Mouse (Mus musculus) cerebellum, adult 9-10 months (tissue): ENCODE measurements around the gene Gm21981.
A peak's percentile ranks its signal among the peaks of the same experiment; 100 is the strongest.

Source experiments
- DNase-seq: peaks from one replicate; pipeline ENCODE4 v3.0.0; 2022

Gm21981 gene

DNA sequence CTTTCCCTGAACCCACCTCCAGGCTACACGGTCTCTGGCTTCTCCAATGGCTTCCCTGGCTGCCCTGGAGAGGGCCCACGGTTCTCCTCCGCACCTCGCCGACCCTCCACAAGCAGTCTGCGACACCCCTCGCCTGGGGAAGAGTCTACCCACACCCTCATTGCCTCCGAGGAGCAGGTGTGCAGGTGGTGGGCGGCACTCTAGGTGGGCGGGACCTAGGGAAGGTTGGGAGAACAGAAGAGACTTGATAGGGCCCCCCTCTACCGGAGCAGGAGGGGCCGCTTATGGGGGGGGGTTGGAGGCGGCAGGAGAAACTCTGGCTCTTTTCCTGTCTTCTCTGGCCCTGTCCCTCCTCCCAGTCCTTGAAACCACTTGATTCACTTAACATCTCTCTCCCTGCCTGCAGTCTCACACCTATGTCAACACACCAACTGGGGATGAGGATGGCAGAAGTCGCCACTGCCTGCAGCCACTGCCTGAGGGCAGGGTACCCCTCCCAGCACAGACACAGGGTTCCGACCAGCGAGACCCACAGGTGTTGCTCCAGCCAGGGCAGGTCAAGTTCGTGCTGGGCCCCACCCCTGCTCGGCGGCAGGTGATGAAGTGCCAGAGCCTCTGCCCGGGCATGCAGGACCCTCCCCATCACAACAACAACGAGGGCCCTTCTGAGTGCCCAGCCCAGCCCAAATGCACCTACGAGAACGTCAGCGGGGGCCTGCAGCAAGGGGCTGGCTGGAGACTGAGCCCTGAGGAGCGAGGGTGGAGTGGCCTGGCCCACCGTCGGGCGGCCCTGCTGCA is 8.5 kb upstream of the Gm21981 start:
- no peak for DNase-seq

DNA sequence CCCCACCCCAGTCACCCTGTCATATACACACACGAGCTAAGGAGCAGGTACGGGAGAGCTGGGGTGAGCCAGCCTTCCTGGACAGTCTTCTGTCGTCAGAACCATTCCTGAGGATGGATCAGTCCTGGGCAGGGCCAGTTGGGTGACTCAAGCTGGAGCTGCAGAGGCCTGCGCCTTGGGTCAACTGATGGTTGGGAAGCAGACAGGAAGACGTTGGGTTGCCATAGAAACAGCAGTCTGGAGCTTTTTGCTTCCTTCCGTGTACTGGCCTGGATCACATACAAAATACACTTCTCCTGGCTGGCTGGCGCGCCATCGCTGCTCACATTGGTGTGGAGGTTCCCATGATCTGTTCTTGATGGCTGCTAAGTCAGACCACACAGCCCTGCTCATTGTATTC is 7.5 kb upstream of the Gm21981 start:
- no peak for DNase-seq

DNA sequence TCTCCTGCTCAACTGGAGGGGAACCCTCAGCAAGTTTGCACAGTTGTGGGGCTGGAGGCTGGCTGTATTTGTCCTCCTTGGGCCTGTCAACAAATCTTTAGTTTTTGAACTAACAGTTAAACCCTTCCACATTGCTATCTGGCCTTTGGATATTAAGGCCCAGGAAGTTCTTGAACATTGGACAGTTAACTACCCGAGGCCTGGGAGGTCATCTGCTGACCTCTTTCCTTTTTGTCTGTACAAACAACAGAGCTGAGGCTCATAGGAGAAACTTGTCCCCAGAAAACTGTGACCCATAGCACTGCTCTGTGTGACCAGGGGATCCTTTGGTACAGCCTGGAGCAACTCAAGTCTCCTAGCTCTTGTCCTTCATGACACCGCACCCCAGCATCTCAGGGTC is 4.8 kb upstream of the Gm21981 start:
- no peak for DNase-seq

DNA sequence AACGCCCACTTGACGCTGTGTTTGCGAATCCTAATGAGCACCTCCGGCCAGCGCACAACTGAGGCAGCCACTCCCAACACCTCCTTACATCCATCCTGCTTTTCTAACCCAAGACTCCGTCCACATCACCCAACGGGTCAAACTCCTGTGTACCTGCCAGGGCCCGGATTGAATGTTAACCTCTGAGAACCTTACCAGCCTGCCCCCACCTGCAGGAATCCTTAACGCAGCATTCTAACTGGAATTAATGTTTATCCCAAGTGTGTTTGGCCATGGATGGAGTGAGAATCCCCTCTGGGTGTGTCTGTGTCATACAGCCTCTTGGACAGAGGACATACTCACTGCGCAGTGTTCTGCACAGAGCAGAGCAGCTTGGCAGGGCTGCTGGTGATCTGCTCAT is 3.9 kb upstream of the Gm21981 start:
- no peak for DNase-seq

DNA sequence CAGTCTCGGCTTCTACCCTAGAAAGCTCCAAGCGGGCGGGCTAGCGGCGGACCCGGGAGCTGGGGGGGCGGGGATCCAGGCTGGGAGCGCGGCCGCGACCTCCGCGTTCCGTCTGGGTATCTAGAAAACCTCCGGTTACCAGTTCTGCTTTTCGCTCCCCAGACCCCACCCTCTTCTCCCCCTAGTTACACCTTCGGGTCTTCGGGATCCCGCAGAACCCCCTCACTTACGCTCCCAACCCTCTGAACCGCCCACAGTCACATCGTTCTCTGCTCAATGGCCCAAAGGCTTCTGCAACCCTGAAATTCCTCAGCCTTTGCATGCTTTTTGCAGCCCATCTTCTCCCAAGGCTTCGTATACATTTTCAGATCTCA is 1.1 kb upstream of the Gm21981 start:
- no peak for DNase-seq

DNA sequence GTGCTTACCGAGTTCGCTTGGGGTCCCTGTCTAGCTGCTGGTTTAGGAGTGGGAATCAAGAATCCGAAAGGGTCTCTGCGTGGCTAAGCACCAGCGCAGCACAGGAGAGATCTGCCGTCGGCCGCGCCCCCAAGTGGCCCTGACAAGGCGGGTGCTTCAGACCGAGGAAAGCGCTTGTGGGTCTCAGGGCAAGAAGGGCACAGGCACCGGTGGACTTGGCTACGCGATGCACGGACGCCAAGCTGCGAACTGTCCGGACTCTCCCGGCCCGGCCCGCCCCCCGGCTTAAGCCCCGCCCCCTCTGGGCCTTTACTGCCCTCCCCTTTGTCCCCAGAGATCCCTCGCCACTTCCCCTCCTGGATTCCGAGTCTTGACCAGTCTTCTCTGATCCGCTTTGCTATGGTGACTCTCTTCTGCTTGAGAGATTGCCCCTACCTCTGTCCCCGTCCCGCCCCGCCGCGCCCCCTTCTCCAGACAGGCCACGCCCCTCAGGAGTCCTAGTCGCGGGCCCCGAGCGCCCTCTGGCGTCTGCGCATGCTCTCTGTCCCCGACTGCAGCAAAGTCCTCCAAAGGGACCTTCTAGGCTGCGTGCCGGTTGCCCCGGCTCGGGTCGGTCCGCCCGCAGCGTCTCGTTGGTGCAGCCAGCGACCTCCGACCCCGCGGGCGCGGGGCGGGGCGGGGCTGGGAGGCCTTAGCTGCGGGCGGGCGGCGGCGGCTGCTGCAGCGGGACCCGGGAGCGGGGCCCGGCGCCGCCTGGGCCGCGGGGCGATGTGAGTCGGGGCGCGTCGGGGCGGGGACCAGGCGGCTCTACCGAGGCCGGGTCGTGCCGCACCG is 465 bp upstream of the Gm21981 start, which contains the start of gene Prickle4:
Gene Prickle4, minus strand, starts transcription at position 234 of the 834 bp plus-strand sequence.
- DNase-seq, result peak; percentile 97

DNA sequence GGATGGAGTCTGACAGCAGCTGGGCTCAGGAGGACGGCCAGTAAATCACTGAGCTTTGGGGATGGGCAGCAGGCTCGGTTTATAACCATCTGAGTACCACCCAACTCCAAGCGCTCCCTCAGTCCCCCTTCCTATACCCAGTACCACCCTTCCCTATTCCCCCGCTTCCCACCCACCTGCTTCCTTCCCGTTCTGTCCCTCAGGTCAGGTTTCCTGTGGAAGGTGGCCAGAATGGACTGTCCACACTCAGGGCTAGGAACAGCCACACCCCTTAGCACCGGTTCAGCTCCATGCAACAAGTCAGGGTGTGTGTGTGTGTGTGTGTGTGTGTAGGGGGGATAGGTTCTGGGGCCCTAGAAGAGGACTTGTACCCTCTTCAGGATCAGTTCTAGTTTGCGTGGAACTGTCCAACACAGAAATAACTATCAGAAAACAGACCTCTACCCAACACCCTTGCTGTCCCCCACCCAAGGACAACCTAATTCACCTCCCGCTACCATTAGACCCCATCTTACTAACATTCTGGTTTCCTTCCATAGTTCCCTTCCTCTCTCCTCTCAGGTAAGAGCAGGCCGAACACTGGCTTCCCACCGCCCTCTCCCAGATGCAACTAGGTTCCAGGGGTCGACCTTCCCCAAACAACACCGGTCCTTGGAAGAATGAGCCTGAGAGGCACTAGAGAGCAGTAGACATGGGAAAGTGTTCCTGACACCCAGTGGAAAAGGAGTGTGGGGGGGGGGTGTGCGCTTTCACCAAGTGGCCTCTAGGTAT is 399 bp downstream of the Gm21981 start:
- peak; percentile 54 for DNase-seq

DNA sequence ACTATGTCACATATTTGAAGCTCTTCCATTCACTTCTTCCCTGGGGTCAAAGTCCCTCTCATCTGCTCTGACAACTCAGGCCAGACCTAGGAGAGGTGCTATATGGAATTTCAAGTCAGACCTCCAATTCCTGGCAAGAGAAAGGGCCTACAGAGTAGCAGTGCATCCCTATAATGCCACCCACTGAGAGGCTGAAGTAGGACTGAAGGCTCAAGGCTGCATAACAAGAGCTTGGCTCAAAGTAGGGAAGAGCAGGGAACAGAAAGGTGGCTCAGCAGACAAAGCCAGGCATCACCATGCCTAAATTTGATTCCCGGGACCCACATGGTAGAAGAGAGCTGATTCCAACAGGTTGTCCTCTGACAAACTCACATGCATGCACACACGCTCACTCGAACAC is 2.6 kb downstream of the Gm21981 start:
- DNase-seq, result no peak

DNA sequence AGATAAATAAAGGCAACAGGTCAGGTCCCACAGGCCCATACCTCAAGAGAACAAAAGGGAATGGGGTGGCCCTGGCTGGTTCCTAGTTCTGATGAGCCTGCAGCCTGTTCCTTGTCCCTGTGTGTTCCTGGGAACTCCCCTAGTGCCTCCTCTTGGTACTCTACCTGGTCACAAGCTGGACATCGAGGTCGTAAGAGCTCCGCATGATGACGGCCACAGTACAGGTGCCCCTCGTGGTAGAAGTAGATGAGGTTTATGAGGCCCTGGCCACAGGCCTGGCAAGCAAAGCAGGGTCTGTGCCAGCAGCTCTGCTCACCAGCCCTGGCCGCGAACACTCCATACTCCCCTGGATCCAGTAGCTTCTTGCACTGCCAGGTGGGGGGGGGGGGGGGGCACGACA is 4.4 kb downstream of the Gm21981 start:
- DNase-seq, result peak; percentile 51

DNA sequence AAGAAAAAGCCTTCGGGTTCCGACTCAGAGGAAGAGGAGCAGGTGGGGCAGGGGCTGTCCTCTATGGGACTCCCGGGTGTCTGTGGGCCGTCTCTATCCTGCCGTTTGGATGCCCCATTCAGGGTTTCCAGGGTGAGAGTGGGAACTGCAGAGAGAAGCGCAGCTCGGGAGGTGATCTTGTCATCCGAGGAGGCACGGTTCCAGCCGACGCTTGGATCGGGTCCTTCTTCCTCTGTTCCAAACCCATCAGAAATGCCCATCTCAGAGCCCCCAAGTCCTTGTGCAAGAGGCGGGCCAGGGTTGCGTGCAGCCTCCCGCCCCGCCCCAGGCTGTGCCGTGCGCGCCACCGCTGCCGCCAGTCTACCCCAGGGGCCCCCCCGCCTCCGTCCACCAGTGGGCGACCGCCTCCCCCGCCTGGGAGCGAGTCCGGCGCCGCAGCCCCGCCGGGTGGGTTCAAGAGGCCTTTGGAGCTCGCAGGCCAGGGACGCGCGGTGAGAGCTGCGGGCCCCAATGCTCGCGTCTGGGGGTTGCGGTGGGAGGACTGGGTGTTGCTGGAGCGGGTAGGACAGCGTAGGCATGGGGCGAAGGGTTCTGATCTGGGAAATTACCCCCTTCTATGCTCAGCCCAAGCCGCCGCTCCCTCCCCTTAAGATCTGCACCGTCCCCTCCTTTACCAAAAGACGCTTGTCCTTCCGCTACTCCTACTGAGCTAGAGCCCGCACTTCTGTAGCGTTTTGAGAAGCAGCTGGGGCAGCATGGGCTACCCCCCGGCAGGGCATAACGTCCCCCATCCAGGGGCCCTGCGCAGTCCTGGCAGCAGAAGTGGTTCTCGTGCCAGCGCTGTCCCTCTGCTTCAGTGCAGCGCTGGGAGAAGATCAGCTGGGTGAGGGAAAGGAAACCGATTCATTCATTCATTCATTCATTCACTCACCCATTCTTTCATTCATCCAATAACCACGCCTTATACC is 5.4 kb downstream of the Gm21981 start, which contains the start of gene Frs3:
Gene Frs3, plus strand, starts transcription at position 423 of the 968 bp plus-strand sequence.
- DNase-seq, result peak; percentile 78

DNA sequence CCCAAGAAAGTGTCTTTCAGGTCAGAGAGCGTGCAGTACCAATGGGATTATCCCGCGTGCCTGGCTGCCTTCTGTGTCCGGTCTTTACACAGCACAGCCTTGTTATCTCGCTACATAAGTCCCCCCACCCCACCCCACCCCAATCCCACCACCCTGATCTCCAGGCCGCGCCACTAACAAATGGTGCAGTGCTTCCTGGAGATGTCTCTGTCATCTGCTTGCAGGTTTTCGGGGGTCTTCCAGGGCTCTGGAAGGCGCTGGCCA is 6.0 kb downstream of the Gm21981 start, which contains the start of gene Tomm6:
Gene Tomm6, minus strand, starts transcription at position 43 of the 264 bp plus-strand sequence.
- no peak for DNase-seq

DNA sequence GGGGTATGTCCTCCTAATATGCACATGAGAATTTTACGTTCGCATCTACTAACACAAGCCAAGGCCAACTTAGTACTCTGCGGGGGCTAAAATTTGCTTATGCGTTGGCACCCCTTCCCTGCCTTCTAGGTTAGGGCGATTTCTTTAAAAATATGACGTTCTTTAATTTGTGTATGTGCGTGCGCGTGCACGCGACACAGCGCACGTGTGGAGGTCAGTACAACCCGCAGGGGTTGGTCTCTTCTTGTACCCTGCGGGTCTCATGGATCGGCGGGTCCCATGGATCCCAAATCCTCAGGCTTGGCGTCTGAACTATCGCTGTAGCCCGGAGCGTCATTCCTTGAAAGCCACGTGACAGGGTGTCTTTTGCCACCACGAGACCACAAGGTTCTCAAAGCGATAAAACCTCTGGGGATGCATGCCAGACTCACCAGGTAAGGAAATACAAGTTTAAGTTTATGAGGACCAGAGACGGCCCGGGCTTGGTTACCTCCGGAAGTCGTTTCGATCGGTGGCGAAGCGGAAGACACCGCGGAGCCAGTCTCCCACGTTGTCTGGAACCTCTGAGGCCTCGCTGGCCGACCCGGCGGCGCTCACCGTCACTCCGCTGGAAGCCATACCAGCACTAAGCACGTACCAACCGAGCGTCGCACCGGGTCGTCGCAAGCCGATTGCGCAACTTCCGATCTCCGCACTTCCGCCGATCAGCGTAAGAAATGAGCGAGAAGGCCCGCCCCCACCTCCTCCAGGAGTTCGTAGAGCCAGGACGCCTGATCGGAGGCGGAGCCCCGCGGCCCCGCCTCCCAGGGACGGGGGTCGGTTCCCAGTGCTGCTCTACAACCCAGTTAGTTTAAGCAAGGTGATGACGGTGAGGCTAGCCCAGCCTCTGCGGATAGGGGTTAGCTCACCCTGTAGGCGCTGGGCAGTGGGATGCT is 6.6 kb downstream of the Gm21981 start:
- peak; percentile 93 for DNase-seq

DNA sequence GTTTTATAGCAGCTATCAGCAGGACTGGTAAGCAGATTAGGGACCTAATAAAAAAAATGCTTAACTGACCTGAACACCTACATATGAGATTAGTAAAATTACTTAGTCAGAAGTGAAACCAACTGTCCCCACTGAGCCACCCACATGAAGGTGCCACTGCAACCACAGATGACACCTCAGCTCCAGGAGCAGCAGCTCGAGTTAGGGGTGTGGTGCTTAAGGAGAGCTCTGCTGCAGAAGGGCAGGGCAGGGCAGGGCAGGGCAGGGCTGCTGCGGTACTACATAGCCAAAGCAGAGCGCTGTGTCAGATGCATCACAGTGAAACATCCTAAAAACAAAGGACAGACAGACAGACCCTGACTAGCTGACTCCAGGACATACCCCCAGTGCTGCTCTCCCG is 11.4 kb downstream of the Gm21981 start:
- DNase-seq, result no peak

DNA sequence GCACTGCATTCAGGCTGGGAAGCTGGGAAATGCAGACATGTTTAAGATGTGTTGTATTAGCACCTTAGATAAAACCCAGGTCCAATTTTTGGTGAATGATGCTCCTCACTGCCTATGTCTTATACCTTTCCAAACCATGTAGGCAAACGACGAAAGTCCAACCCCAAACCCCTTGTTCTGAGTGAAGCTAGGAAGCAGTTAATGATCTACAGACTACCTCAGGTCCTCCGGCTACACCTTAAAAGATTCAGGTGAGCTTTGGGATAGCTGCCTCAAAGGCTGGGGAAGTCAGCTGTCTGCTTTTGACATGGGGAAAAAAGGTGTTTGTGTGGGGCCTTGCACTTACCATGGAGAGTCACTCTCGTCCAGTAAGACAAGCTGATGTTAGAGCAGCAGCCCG is 15.6 kb downstream of the Gm21981 start:
- DNase-seq, result no peak

DNA sequence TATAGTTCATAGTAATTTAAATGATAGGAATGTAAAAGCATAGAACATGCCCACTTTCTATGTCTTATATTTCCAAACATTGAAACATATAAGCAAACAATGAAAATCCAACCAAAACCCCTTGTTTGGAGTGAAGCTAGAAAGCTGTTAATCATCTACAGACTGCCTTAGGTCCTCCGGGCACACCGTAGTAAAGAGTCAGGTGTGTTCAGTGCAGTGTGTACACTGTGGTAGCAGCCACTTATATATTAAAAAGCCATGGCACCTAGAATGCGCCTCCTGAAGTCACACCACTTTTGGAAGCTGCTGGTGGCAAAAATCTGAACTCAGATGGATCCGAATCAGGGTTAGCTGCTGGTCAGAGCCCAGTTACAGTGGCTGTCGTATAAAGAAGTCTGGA is 16.0 kb downstream of the Gm21981 start:
- no peak for DNase-seq

DNA sequence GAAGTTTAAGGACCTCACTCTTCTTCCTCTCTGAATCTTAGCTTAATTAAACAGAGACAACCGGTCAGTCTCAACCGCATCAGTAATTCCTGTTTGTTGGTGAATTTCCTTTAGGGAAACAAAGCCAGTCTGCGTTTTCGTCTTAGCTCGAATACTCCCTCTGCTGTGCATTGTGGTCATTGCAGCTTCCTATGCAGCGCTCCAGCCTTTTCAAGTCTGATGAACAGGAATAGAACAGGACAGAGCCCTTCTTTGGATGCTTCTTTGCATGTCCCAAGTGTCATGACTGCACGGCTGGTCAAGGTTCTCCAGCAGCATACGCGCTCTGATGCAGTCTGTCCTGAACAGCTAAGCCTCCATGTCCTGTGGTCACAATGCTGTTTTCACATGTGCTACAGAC is 17.7 kb downstream of the Gm21981 start:
- peak; percentile 75 for DNase-seq

DNA sequence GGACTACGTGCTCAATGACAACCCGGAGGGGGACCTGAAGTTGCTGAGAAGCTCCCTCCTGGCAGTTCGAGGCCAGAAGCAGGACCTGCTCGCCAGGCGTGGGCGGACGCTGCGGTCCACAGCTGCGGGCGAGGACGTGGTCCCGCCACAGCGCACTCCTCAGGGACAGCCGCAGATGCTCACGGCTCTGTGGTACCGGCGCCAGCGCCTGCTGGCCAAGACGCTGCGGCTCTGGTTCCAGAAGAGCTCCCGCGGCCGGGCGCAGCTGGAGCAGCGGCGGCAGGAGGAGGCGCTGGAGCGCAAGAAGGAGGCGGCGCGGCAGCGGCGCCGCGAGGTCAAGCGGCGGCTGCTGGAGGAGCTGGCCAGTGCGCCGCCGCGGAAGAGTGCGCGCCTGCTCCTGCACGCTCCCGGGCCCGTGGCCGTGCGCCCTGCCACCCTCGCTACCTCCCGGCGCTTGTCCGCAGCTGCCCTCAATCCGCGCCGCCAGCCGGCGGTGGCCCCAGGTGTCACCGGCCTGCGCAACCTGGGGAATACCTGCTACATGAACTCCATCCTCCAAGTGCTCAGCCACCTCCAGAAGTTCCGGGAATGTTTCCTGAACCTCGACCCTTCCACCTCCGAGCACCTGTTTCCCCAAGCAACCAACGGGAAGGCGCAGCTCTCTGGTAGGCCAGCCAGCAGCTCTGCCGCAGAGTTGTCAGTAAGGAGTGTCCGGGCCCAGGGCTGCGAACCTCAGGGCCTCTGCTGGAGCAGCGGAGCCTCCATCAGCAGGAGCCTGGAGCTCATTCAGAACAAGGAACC is 21.7 kb downstream of the Gm21981 start:
- DNase-seq, result peak; percentile 14

DNA sequence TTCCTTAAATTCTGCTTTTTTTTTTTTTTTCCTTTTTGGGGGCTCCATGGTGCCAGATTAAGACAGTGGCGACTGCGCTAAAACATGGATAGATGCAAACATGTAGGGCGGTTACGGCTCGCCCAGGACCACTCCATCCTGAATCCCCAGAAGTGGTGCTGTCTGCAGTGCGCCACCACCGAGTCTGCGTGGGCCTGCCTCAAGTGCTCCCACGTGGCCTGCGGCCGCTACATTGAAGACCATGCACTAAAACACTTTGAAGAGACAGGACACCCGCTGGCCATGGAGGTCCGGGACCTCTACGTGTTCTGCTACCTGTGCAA is 22.3 kb downstream of the Gm21981 start:
- no peak for DNase-seq

DNA sequence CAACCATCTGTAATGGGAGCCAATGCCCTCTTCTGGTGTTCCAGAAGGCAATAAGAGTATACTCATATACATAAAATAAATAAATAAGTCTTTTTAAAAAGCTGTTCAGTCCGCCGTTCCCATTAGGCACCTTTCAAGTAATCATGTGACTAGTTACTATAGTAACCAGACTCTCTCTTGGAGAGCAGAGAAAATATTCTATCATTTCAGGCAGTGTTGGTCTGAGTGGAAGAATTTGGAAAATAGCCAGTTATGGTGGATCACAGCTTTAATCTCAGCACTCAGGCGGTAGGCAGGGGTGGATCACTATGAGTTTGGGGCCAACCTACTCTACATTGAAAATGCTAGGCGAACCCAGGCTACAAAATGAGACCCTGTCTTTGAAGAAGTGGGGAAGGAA is 25.1 kb downstream of the Gm21981 start:
- DNase-seq, result no peak

DNA sequence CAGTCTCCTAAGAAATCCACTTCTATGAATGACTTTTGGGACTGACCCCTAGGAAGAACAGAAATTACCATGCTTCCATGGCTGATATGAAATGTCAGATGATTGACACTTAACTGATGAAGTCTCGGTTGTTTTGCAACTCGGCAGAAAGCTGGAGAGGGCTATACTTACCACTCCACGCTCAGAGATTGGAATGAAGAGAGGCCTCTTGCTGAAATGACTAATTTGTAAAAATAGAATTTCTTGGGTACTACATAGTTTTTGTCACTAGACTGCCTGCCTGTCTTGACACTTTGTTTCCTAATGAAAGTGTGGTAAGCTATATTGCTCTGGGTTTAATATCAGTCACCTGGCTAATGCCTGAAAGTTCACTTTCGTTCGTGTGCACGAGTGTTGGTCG is 29.8 kb downstream of the Gm21981 start:
- DNase-seq, result no peak
